Mouse (Mus musculus) kidney, embryonic 15.5 days (tissue): Measurements from ENCODE around the gene Runx3. TPM values are rescaled to one million over a fixed set of nuclear protein-coding genes. Genes with fewer than 3 reads are reported as not detected.

Experiments
- ATAC-seq: fragments of 200-750 bp; cut with Nextera tagmentation; replicated peaks from 2 replicates; pipeline ENCODE4 v1.8.0; 2017; ENCODE audit warnings: moderate TSS enrichment; ENCODE audit not compliant: low FRiP score
- H3K27ac ChIP-seq: fragments of 300-500 bp; sonication (generic); 2 replicates; pipeline ENCODE4 v1.5.1; 2015; ENCODE audit warnings: mild to moderate bottlenecking, inconsistent platforms
- H3K27me3 ChIP-seq: fragments of 300-500 bp; sonication (generic); 2 replicates; pipeline ENCODE4 v1.6.1; 2015; ENCODE audit warnings: inconsistent platforms
- H3K36me3 ChIP-seq: fragments of 300-500 bp; sonication (generic); 2 replicates; pipeline ENCODE4 v1.6.1; 2015; ENCODE audit warnings: inconsistent platforms
- H3K4me1 ChIP-seq: fragments of 300-500 bp; sonication (generic); 2 replicates; pipeline ENCODE4 v1.6.1; 2015; ENCODE audit warnings: inconsistent platforms
- H3K4me2 ChIP-seq: fragments of 300-500 bp; sonication (generic); 2 replicates; pipeline ENCODE4 v1.6.1; 2015; ENCODE audit warnings: moderate library complexity, mild to moderate bottlenecking, inconsistent platforms
- H3K4me3 ChIP-seq: fragments of 300-500 bp; sonication (generic); replicated peaks from 2 replicates; pipeline ENCODE4 v1.5.1; 2015; ENCODE audit warnings: mild to moderate bottlenecking, inconsistent platforms
- H3K9ac ChIP-seq: fragments of 300-500 bp; sonication (generic); 2 replicates; pipeline ENCODE4 v1.6.1; 2015; ENCODE audit warnings: mild to moderate bottlenecking, inconsistent platforms
- H3K9me3 ChIP-seq: fragments of 300-500 bp; sonication (generic); replicated peaks from 2 replicates; pipeline ENCODE4 v1.6.1; 2016; ENCODE audit warnings: inconsistent platforms
- WGBS: fragments of 180-500 bp; shearing (Covaris S2); methylation state at CpG from one replicate; pipeline ENCODE4 v1.1.7; 2015; ENCODE audit warnings: mixed read lengths; 5-methylcytosine and 5-hydroxymethylcytosine counted together
- polyA plus RNA-seq: library from polyadenylated mRNA; unstranded; fragments of >200 nt; fragmentation: Nextera tagmentation; extraction: Ambion mirVana; gene quantifications from 2 replicates; pipeline ENCODE4 v1.2.1, GENCODE M21; 2015

The Runx3 gene
- polyA plus RNA-seq, 1 experiment from 2014 or later, result 0.04 TPM

DNA sequence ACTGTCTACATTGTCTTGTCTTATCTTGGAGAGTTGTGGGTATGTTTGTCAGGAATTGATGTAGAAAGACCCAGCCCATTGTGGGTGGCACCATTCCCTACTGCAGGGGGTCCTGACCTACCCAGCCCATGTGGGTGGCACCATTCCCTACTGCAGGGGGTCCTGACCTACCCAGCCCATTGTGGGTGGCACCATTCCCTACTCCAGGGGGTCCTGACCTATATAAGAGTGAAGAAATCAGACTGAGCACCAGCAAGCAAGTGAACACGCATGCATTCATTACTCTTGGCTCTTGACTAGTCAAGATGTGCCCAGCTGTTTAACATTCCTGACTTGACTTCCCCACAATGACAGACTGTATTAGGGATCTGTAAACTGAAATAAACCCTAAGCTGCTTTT lies 69.9 kb downstream of the Runx3 start:
- Histone ChIP-seq H3K4me2 (no peak overlapping the region), H3K4me3 (no peak overlapping the region), H3K9me3 (no peaks in the 10 kb centered on the region), H3K9ac (no peak overlapping the region), H3K36me3 (no peaks in the 10 kb centered on the region), H3K27me3 (no peaks in the 10 kb centered on the region), H3K4me1 (no peaks in the 10 kb centered on the region), H3K27ac (no peak overlapping the region)
- WGBS, result 95% methylated on average over 1 of the region's 1 CpGs
- ATAC-seq, result no peak

DNA sequence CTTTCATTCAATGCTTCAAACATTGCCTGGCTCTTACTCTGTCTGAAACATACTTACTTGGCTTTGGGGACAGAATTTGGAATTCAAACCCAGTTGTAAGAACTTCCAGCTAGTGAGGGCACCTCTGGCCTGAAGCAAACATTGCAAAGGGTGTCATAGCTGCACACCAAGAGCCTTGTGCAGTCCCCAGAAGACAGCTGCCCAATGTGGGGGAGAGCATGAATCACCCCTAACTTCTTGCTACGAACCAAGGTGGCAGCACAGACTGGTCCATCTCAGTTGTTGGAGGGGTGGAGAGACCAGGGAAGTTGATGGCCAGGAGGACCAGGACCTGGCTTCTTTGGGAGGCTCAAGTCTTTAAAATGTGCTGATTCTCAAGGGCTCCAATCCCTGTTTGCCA lies 70.7 kb downstream of the Runx3 start:
- no peak overlapping the region for H3K4me2 ChIP-seq
- H3K27me3 ChIP-seq, result no peaks in the 10 kb centered on the region
- no peaks in the 10 kb centered on the region for H3K9me3 ChIP-seq
- H3K4me3 ChIP-seq, result no peak overlapping the region
- ATAC-seq, result no peak
- no peak overlapping the region for H3K27ac ChIP-seq
- H3K9ac ChIP-seq, result no peak overlapping the region
- no peaks in the 10 kb centered on the region for H3K4me1 ChIP-seq
- no peaks in the 10 kb centered on the region for H3K36me3 ChIP-seq
- WGBS, result 77% methylated on average over 1 of the region's 1 CpGs

DNA sequence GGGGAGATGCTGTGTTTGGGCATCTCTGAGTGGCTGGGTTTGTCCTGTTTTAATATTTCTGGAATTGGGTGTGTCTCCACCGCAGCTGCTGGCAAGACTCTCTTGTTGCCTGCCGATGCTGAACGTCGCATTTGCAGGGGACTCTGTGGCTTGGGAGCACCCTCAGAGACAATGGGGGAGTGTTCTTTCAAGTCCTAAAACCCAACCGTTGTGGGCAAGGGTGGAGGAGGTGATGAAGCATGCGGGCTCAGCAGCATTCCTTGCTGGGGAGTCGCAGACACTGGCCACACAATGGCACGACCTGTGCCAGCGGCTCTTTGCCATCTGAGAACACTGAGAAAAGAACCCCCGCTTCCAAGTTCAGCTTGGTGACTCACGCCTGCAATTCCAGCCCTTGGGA lies 71.2 kb downstream of the Runx3 start:
- Histone ChIP-seq H3K9ac (no peak overlapping the region), H3K4me3 (no peak overlapping the region), H3K4me2 (no peak overlapping the region), H3K36me3 (no peaks in the 10 kb centered on the region), H3K9me3 (no peaks in the 10 kb centered on the region), H3K4me1 (no peaks in the 10 kb centered on the region), H3K27me3 (no peaks in the 10 kb centered on the region), H3K27ac (no peak overlapping the region)
- 70% methylated on average over 11 of the region's 11 CpGs for WGBS
- ATAC-seq, result no peak

- Histone ChIP-seq H3K27ac (no peak overlapping the region), H3K9ac (no peak overlapping the region), H3K4me3 (no peak overlapping the region), H3K27me3 (no peaks in the 10 kb centered on the region), H3K36me3 (no peaks in the 10 kb centered on the region), H3K4me2 (no peak overlapping the region), H3K4me1 (no peaks in the 10 kb centered on the region), H3K9me3 (no peaks in the 10 kb centered on the region)
- ATAC-seq, result no peak
- 69% methylated on average over 5 of the region's 5 CpGs for WGBS
These were observed 72.4 kb downstream of the Runx3 start for GRCm38 (mm10) chr4:135192841-135193240.

DNA sequence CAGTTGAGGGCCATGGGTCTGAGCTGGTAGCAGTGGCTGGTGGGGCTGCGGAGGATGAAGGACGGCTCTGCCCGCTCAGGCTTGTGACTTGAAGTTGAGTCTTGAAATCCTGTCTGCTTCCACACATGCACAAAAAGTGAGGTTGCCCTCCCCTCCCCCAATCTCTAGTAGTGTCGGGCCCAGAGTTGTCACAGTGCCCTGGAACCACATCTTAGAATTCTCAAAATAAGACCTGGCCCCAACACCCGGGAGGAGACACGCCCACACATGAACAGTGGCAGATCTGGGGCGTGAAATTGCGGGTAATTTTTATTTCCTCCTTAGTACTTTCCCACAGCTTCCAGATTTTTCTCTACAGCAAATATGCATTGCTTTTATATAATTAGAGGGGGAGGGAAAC lies 77.4 kb downstream of the Runx3 start:
- H3K36me3 ChIP-seq, result no peaks in the 10 kb centered on the region
- no peak overlapping the region for H3K4me2 ChIP-seq
- no peaks in the 10 kb centered on the region for H3K9me3 ChIP-seq
- H3K27me3 ChIP-seq, result 0 out of 2 replicates have a peak, but pooled peaks cover 6% of the 10 kb centered on the region
- H3K4me3 ChIP-seq, result no peak overlapping the region
- no peak overlapping the region for H3K9ac ChIP-seq
- ATAC-seq, result no peak
- WGBS, result 66% methylated on average over 8 of the region's 8 CpGs
- no peak overlapping the region for H3K27ac ChIP-seq
- H3K4me1 ChIP-seq, result no peaks in the 10 kb centered on the region

DNA sequence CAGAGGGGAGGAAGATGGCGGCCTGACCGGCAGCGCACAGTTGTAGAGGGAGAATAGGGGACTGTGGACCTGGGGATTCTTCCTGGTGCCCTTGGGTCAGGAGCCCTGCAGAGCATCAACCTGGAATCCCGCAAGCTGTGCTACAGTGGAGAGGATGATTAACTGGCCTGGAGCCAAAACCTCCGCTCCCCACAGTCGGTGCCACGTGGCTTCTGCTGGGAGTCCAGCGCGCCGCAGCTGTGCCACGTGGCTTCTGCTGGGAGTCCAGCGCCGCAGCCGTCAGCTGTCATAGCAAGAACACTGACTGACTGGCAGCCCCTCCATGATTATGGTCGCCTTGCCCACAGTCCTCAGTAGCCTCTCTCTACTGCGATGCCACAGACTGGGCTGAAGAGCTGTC lies 81.3 kb downstream of the Runx3 start:
- WGBS, result 86% methylated on average over 16 of the region's 16 CpGs
- no peak overlapping the region for H3K9ac ChIP-seq
- no peak overlapping the region for H3K4me2 ChIP-seq
- H3K9me3 ChIP-seq, result no peaks in the 10 kb centered on the region
- H3K4me3 ChIP-seq, result no peak overlapping the region
- no peaks in the 10 kb centered on the region for H3K36me3 ChIP-seq
- H3K27ac ChIP-seq, result no peak overlapping the region
- H3K4me1 ChIP-seq, result peaks cover 22% of the 10 kb centered on the region
- H3K27me3 ChIP-seq, result peaks cover 34% of the 10 kb centered on the region
- no peak for ATAC-seq

GRCm38 (mm10) chr4:135203279-135203678 lies 82.8 kb downstream of the Runx3 start:
- H3K27ac ChIP-seq, result no peak overlapping the region
- no peak for ATAC-seq
- no peaks in the 10 kb centered on the region for H3K36me3 ChIP-seq
- H3K9ac ChIP-seq, result peak overlapping the region; percentile 29; the same call in 1 of the 2 replicates
- H3K27me3 ChIP-seq, result peaks cover 43% of the 10 kb centered on the region
- H3K4me2 ChIP-seq, result peak overlapping the region; percentile 66
- WGBS, result 7% methylated on average over 14 of the region's 14 CpGs
- H3K9me3 ChIP-seq, result no peaks in the 10 kb centered on the region
- H3K4me1 ChIP-seq, result peaks cover 22% of the 10 kb centered on the region
- peak overlapping the region; percentile 37 for H3K4me3 ChIP-seq

DNA sequence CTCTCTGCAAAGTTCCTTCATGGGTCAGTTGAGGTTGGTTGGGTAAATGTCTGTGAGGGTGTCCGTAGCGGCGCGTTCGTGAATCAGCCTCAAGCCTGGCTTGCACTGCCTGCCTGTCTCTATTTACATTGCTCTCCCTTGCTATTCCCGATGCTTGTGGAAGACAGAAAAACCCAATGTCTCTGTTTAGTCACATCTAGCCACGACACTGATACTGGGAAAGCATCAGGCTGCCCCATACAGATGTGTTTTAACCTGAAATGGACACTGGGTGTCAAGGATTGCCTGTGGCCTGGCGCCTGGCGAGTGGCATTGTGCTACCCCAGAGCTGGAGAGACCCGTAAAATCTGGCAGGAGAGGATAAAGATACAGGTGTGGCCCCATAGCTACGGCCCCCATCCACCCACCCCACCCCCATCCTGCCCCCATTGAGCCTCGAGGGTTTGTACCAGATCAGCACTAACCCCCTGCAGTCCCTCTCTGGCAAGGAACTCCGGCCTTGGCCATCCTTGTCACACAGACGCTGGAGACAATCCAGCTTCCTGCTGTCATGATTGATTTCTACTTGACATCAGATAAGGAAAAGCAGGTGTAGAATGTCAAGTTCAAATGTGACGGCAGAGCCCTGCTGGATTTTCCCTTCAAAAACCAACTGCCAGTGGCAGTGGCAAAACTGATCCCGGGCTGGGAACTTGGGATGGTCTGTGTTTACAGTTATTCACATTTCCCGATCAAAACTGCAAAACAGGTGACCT lies 83.5 kb downstream of the Runx3 start:
- H3K4me1 ChIP-seq, result peaks cover 22% of the 10 kb centered on the region
- H3K9ac ChIP-seq, result no peak overlapping the region; the same call in 1 of the 2 replicates
- no peaks in the 10 kb centered on the region for H3K9me3 ChIP-seq
- peaks cover 43% of the 10 kb centered on the region for H3K27me3 ChIP-seq
- no peak for ATAC-seq
- H3K27ac ChIP-seq, result no peak overlapping the region
- H3K4me2 ChIP-seq, result peak overlapping the region; percentile 66
- WGBS, result 9% methylated on average over 17 of the region's 17 CpGs
- peak overlapping the region; percentile 37 for H3K4me3 ChIP-seq
- no peaks in the 10 kb centered on the region for H3K36me3 ChIP-seq

GRCm38 (mm10) chr4:135204666-135205065 lies 84.2 kb downstream of the Runx3 start:
- ATAC-seq, result no peak
- Histone ChIP-seq H3K36me3 (no peaks in the 10 kb centered on the region), H3K4me2 (no peak overlapping the region), H3K4me1 (peaks cover 22% of the 10 kb centered on the region), H3K9ac (no peak overlapping the region), H3K9me3 (no peaks in the 10 kb centered on the region), H3K27ac (no peak overlapping the region), H3K4me3 (no peak overlapping the region), H3K27me3 (peaks cover 43% of the 10 kb centered on the region)
- WGBS, result 47% methylated on average over 5 of the region's 5 CpGs

GRCm38 (mm10) chr4:135205254-135205653 lies 84.8 kb downstream of the Runx3 start:
- H3K4me2 ChIP-seq, result no peak overlapping the region
- 0 out of 2 replicates have a peak, but pooled peaks cover under 1% of the 10 kb centered on the region for H3K36me3 ChIP-seq
- H3K9ac ChIP-seq, result no peak overlapping the region
- no peak overlapping the region for H3K27ac ChIP-seq
- 24% methylated on average over 5 of the region's 5 CpGs for WGBS
- ATAC-seq, result no peak
- peaks cover 43% of the 10 kb centered on the region for H3K27me3 ChIP-seq
- H3K4me1 ChIP-seq, result peaks cover 22% of the 10 kb centered on the region
- H3K4me3 ChIP-seq, result no peak overlapping the region
- H3K9me3 ChIP-seq, result no peaks in the 10 kb centered on the region

- peak overlapping the region; percentile 45 for H3K4me3 ChIP-seq
- peaks cover 43% of the 10 kb centered on the region for H3K27me3 ChIP-seq
- no peak overlapping the region for H3K27ac ChIP-seq
- H3K9me3 ChIP-seq, result no peaks in the 10 kb centered on the region
- H3K9ac ChIP-seq, result peak overlapping the region; percentile 42
- H3K36me3 ChIP-seq, result peaks cover 7% of the 10 kb centered on the region; the same call in 1 of the 2 replicates
- peaks cover 22% of the 10 kb centered on the region for H3K4me1 ChIP-seq
- H3K4me2 ChIP-seq, result peak overlapping the region; percentile 88
- WGBS, result 2% methylated on average over 46 of the region's 47 CpGs
- ATAC-seq, result peak; percentile 61; the same call in 1 of the 2 replicates
These were observed 85.5 kb downstream of the Runx3 start for GRCm38 (mm10) chr4:135205711-135206600.

DNA sequence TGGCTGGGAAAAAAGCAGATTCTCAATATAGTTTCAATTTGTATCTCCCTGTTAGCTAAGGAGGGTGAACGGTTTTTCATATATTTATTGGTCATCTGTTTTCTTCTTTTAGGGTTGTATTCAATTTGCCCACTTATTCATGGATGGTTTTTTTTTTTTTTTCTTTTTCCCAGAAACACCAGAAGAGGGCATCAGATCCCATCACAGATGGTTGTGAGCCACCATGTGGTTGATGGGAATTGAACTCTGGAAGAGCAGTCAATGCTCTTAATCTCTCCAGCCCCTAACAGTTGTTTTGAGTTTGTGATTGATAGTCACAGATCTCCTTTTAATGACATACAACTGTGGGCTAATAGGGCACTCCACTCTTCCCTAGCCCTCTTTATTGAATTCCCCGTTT lies 89.4 kb downstream of the Runx3 start:
- Histone ChIP-seq H3K36me3 (peaks cover 35% of the 10 kb centered on the region), H3K4me1 (peaks cover 8% of the 10 kb centered on the region), H3K27ac (no peak overlapping the region), H3K27me3 (peaks cover 26% of the 10 kb centered on the region), H3K9ac (no peak overlapping the region), H3K9me3 (no peaks in the 10 kb centered on the region), H3K4me2 (no peak overlapping the region), H3K4me3 (no peak overlapping the region)
- no peak for ATAC-seq
- WGBS, result 74% methylated on average over 2 of the region's 2 CpGs
